Comparison of ENCODE assay signal across 31 mouse cellular contexts in the genomic region with DNA sequence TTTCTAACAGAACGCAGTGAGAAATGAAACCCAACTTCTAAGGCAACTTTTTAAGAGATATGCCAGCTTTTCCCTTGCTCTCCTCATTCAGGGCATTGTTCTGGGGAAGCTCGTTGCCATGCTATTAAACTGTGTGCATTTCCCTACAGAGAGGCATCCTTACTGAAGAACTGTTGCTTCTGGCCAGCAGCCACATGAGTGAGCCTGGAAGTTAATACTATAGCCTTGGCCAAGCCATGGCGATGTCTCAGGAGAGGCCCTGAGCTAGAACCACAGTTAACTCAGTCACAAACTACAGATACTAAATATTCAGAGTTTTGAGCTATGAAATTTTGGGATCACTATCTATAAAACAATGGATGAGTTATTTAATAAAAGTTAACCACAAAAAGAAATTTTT.
"Had no signal": no experiment of that assay in that cellular context is flagged by ENCODE, and none has a peak within 500 bp of the region (broad histone marks: within the 10 kb centered on the region; RNA-seq: fewer than 3 reads in every experiment).

No protein-coding gene starts in this region.

- H3K27me3 ChIP-seq: heart, embryonic 12.5 days; heart, embryonic 13.5 days; heart, embryonic 15.5 days; hindbrain, embryonic 12.5 days; hindbrain, embryonic 13.5 days; hindbrain, embryonic 15.5 days; intestine, embryonic 15.5 days; kidney, embryonic 15.5 days had no signal

- ATAC-seq: hindbrain, embryonic 16.5 days; hindbrain, postnatal 0 days; inflammation-experienced regulatory T-cells, adult 6 months; intestine, embryonic 15.5 days; intestine, embryonic 16.5 days; intestine, postnatal 0 days had no signal

- H3K36me3 ChIP-seq: intestine, embryonic 15.5 days had no signal

- DNase-seq: heart, postnatal 10 days; heart, postnatal 36 days; heart, postnatal 4 days; kidney, adult 11 months; kidney, adult 18-20 months; kidney, adult 2 months; kidney, adult 8-10 months; kidney, adult 9 months; kidney, postnatal 10 days; kidney, postnatal 14 days; kidney, postnatal 25 days; kidney, postnatal 36 days; kidney, postnatal 4 days; layer of hippocampus, adult 9-11 months; layer of hippocampus, postnatal 36 days had no signal

- H3K9me3 ChIP-seq: heart, embryonic 10.5 days; heart, embryonic 12.5 days; heart, embryonic 13.5 days; heart, embryonic 15.5 days; hindbrain, embryonic 10.5 days; hindbrain, embryonic 12.5 days; hindbrain, embryonic 13.5 days; hindbrain, embryonic 15.5 days; intestine, embryonic 15.5 days; kidney, embryonic 15.5 days had no signal

- H3K4me3 ChIP-seq: heart, embryonic 10.5 days; heart, embryonic 12.5 days; heart, embryonic 13.5 days; heart, embryonic 15.5 days; hindbrain, embryonic 10.5 days; hindbrain, embryonic 12.5 days; hindbrain, embryonic 13.5 days; hindbrain, embryonic 15.5 days; intestine, embryonic 15.5 days; kidney, embryonic 15.5 days; layer of hippocampus, adult 2 months had no signal
